Mouse (Mus musculus): ENCODE data around the gene Soat2. TPM values are rescaled to one million over a fixed set of nuclear protein-coding genes. Genes with fewer than 3 reads are reported as not detected.

Soat2 gene
- polyA plus RNA-seq, 1 experiment: 5.9 TPM

GRCm38 (mm10) chr15:102110271-102110670, 40.1 kb upstream of the Soat2 start:
- TF ChIP-seq GATA1 (IDR thresholded peaks at IDR 0.05; ENCODE audit: low read length): no peak

- TF ChIP-seq GATA1 (IDR thresholded peaks at IDR 0.05; ENCODE audit: low read length): no peak
Observed at GRCm38 (mm10) chr15:102110701-102111494, 39.4 kb upstream of the Soat2 start.

- no peak for TF ChIP-seq GATA1 (IDR thresholded peaks at IDR 0.05; ENCODE audit: low read length)
Observed at GRCm38 (mm10) chr15:102111495-102111829, 38.9 kb upstream of the Soat2 start.

- no peak for TF ChIP-seq GATA1 (IDR thresholded peaks at IDR 0.05; ENCODE audit: low read length)
Observed at GRCm38 (mm10) chr15:102112181-102112580, 38.1 kb upstream of the Soat2 start.

GRCm38 (mm10) chr15:102112827-102113226, 37.5 kb upstream of the Soat2 start:
- no peak for TF ChIP-seq GATA1 (IDR thresholded peaks at IDR 0.05; ENCODE audit: low read length)

GRCm38 (mm10) chr15:102113674-102114073, 36.7 kb upstream of the Soat2 start:
- no peak for TF ChIP-seq GATA1 (IDR thresholded peaks at IDR 0.05; ENCODE audit: low read length)

GRCm38 (mm10) chr15:102114651-102115260, 35.6 kb upstream of the Soat2 start:
- TF ChIP-seq GATA1 (IDR thresholded peaks at IDR 0.05; ENCODE audit: low read length): no peak

GRCm38 (mm10) chr15:102115731-102116231, 34.5 kb upstream of the Soat2 start:
- no peak for TF ChIP-seq GATA1 (IDR thresholded peaks at IDR 0.05; ENCODE audit: low read length)

- no peak for TF ChIP-seq GATA1 (IDR thresholded peaks at IDR 0.05; ENCODE audit: low read length)
Observed at GRCm38 (mm10) chr15:102116753-102117415, 33.4 kb upstream of the Soat2 start.

GRCm38 (mm10) chr15:102117461-102118443, 32.6 kb upstream of the Soat2 start:
- TF ChIP-seq GATA1 (IDR thresholded peaks at IDR 0.05; ENCODE audit: low read length): no peak

- TF ChIP-seq GATA1 (IDR thresholded peaks at IDR 0.05; ENCODE audit: low read length): no peak
Observed at GRCm38 (mm10) chr15:102118591-102118990, 31.7 kb upstream of the Soat2 start.

- TF ChIP-seq GATA1 (IDR thresholded peaks at IDR 0.05; ENCODE audit: low read length): no peak
Observed at GRCm38 (mm10) chr15:102119121-102119830, 31.1 kb upstream of the Soat2 start.

- TF ChIP-seq GATA1 (IDR thresholded peaks at IDR 0.05; ENCODE audit: low read length): no peak
Observed at GRCm38 (mm10) chr15:102119831-102120170, 30.5 kb upstream of the Soat2 start.

GRCm38 (mm10) chr15:102120530-102120929, 29.8 kb upstream of the Soat2 start:
- TF ChIP-seq GATA1 (IDR thresholded peaks at IDR 0.05; ENCODE audit: low read length): no peak

GRCm38 (mm10) chr15:102126303-102126702, 24.0 kb upstream of the Soat2 start:
- TF ChIP-seq GATA1 (IDR thresholded peaks at IDR 0.05; ENCODE audit: low read length): no peak

Measured in G1E-ER4 (cell line).